Mouse (Mus musculus) adipocyte (in vitro differentiated cells): ENCODE measurements around the gene Cplx3.

Experiments used
- DNase-seq: peaks from one replicate; pipeline ENCODE4 v3.0.0-alpha.2; 2016; ENCODE audit warnings: low spot score

Cplx3 gene

DNA sequence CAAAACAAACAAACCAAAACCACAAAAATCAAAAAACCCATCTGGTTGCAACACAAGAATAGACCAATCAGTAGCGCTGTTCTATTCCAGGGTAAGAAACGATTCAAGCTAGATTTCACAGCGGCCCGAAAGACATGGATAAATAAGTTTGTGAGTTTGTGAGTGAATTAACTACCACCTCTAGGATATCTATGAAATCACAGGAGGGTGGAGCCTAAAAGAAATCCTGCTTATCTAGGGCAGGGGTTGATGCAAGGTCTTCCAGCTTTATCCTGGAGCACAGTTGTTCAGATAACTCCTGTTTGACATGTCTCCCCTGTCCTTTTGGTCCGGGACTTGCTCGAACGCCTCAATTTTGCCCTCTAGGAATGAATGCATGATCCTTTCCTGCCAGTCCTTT, 45.8 kb downstream of the Cplx3 start:
- DNase-seq = no peak

DNA sequence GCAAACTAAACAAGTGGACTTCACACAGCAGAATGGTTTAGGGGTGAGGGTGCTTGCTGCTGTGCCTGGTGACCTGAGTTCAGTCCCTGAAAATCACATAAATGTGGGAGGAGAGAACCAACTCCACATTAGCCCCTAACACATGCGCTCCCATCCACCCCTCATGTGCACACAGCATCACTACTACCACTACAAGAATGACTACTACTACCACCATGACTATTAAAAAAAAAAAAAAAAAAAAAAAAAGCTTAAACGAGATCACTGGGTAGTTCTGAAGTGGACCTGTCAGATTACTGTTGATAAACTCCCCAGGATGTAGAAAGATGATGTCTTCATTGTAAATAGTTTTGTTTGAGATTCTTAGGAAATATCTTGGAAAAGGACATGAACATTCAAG, 46.5 kb downstream of the Cplx3 start:
- no peak for DNase-seq

DNA sequence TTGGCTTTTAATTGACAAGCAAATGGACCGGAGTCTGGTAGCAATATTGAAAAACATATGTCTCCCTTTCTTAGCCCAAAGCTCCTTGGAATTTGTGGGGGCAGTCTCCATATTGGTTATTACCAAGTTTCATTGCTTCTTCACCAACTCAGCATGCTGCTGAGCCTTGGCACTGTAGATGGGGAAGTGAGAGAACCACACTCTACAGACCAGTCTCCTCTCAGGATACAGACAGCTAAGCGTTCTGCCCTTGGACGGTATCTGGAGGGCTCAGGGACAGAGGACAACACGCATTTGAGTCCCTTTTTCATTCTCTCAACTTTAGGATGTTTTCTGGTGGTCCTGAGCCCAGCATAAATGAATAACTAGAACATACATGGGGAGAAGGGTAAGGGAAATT, 47.5 kb downstream of the Cplx3 start:
- no peak for DNase-seq

DNA sequence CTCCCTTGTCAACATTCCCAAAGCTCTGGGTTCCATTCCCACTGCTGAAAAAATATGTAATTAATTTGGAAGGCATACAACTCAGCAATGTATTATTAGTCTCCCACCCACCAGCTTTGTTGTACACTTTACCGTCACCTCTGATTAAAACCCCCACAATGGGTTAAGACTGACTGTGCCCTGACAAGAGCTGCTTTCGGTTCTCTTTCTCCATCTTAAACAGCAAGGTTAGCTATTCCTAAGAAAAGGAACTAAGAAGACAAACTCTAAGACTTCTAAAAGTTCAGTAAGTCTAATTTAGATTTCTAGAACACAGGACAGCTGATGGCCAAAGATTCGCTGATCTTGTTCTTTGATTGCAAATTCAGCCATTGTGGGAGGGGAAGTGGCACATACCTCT, 48.9 kb downstream of the Cplx3 start:
- no peak for DNase-seq

DNA sequence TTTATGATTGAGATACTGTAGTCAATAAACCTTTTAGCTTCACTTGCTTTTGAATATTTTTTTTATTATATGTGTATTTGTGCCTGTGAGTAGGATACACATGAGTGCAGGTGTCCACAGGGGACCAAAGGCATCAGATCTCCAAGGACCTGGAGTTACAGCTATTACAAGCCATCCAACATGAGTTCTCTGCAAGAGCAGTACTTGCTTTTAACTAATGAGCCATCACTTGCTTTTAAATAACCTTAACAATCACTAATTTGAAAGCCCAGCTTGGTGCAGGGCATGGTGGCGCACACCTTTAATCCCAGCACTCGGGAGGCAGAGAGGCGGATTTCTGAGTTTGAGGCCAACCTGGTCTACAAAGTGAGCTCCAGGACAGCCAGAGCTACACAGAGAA, 51.3 kb downstream of the Cplx3 start:
- no peak for DNase-seq

GRCm38 (mm10) chr9:57553119-57553518, 53.0 kb downstream of the Cplx3 start:
- DNase-seq = no peak

- DNase-seq = peak; percentile 68
Measured at GRCm38 (mm10) chr9:57552139-57552887, 53.8 kb downstream of the Cplx3 start, which contains the start of gene Mpi. Gene Mpi (minus strand): TSS chr9:57552763.

GRCm38 (mm10) chr9:57550126-57550862, 55.8 kb downstream of the Cplx3 start:
- no peak for DNase-seq
